Mouse (Mus musculus) lung, embryonic 15.5 days (tissue): Measurements from ENCODE around the gene Ankrd33b. TPM values are rescaled to one million over a fixed set of nuclear protein-coding genes. Genes with fewer than 3 reads are reported as not detected.

Source experiments
- ATAC-seq: fragments of 200-750 bp; cut with Nextera tagmentation; 2 replicates; pipeline ENCODE4 v1.8.0; 2017; ENCODE audit warnings: moderate number of reproducible peaks, borderline replicate concordance; ENCODE audit not compliant: low FRiP score, low TSS enrichment; ENCODE audit errors: extremely low read depth
- H3K27ac ChIP-seq: fragments of 300-500 bp; sonication (generic); 2 replicates; pipeline ENCODE4 v1.5.1; 2015; ENCODE audit warnings: moderate library complexity, mild to moderate bottlenecking, inconsistent platforms
- H3K27me3 ChIP-seq: fragments of 300-500 bp; sonication (generic); 2 replicates; pipeline ENCODE4 v1.6.1; 2015; ENCODE audit warnings: inconsistent platforms
- H3K36me3 ChIP-seq: fragments of 300-500 bp; sonication (generic); 2 replicates; pipeline ENCODE4 v1.6.1; 2015; ENCODE audit warnings: inconsistent platforms
- H3K4me1 ChIP-seq: fragments of 300-500 bp; sonication (generic); 2 replicates; pipeline ENCODE4 v1.6.1; 2015; ENCODE audit warnings: inconsistent platforms
- H3K4me2 ChIP-seq: fragments of 300-500 bp; sonication (generic); 2 replicates; pipeline ENCODE4 v1.6.1; 2015; ENCODE audit warnings: inconsistent platforms, mild to moderate bottlenecking, moderate library complexity
- H3K4me3 ChIP-seq: fragments of 300-500 bp; sonication (generic); 2 replicates; pipeline ENCODE4 v1.5.1; 2015; ENCODE audit warnings: mild to moderate bottlenecking, inconsistent platforms
- H3K9ac ChIP-seq: fragments of 300-500 bp; sonication (generic); 2 replicates; pipeline ENCODE4 v1.6.1; 2015; ENCODE audit warnings: inconsistent platforms
- H3K9me3 ChIP-seq: fragments of 300-500 bp; sonication (generic); 2 replicates; pipeline ENCODE4 v1.6.1; 2016; ENCODE audit warnings: inconsistent platforms
- WGBS: fragments of 180-500 bp; shearing (Covaris S2); methylation state at CpG from one replicate; pipeline ENCODE4 v1.1.7; 2015; 5-methylcytosine and 5-hydroxymethylcytosine counted together
- polyA plus RNA-seq: library from polyadenylated mRNA; unstranded; fragments of >200 nt; fragmentation: Nextera tagmentation; extraction: Ambion mirVana; gene quantifications from 2 replicates; pipeline ENCODE4 v1.2.1, GENCODE M21; 2015

Gene Ankrd33b
- polyA plus RNA-seq, 1 experiment from 2014 or later, result 5.3 TPM

- Histone ChIP-seq H3K27me3 (no peaks in the 10 kb centered on the region), H3K4me3 (no peak overlapping the region), H3K9me3 (no peaks in the 10 kb centered on the region), H3K9ac (no peak overlapping the region), H3K4me1 (no peaks in the 10 kb centered on the region), H3K36me3 (no peaks in the 10 kb centered on the region), H3K4me2 (no peak overlapping the region), H3K27ac (no peak overlapping the region)
- ATAC-seq, result no peak
- 79% methylated on average over 7 of the region's 7 CpGs for WGBS
These were observed 94.8 kb downstream of the Ankrd33b start for GRCm38 (mm10) chr15:31272695-31273094.

- Histone ChIP-seq H3K9me3 (no peaks in the 10 kb centered on the region), H3K27ac (no peak overlapping the region), H3K4me1 (no peaks in the 10 kb centered on the region), H3K36me3 (no peaks in the 10 kb centered on the region), H3K27me3 (no peaks in the 10 kb centered on the region), H3K4me3 (no peak overlapping the region), H3K4me2 (no peak overlapping the region), H3K9ac (no peak overlapping the region)
- WGBS, result 77% methylated on average over 4 of the region's 4 CpGs
- ATAC-seq, result no peak
These were observed 98.0 kb downstream of the Ankrd33b start for GRCm38 (mm10) chr15:31269558-31269957.

DNA sequence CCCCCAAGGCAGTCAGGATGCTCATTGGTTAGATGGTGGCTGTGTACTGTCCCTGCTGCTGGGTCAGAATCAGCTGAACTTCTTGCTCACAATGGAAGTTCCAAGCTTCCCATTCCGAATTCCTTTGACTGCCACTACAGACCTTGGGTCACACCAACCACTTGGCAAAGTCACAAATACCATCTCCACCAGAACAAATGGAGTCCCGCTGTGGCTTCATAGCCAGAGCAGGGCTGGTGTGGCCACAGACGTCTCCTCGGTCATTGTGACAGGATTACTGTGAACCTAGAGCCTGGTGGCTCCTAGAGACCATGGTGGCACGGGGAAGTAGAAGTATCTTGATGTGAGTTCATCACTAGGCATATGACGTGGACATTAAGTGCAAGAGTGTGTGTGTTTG is 99.4 kb downstream of the Ankrd33b start:
- Histone ChIP-seq H3K9ac (no peak overlapping the region), H3K4me1 (no peaks in the 10 kb centered on the region), H3K36me3 (no peaks in the 10 kb centered on the region), H3K4me3 (no peak overlapping the region), H3K9me3 (no peaks in the 10 kb centered on the region), H3K27ac (no peak overlapping the region), H3K27me3 (no peaks in the 10 kb centered on the region), H3K4me2 (no peak overlapping the region)
- WGBS, result 89% methylated on average over 6 of the region's 6 CpGs
- no peak for ATAC-seq

GRCm38 (mm10) chr15:31265845-31266244 is 101.7 kb downstream of the Ankrd33b start:
- no peaks in the 10 kb centered on the region for H3K27me3 ChIP-seq
- 87% methylated on average over 12 of the region's 12 CpGs for WGBS
- no peaks in the 10 kb centered on the region for H3K36me3 ChIP-seq
- no peak overlapping the region for H3K27ac ChIP-seq
- no peak overlapping the region for H3K9ac ChIP-seq
- H3K9me3 ChIP-seq, result no peaks in the 10 kb centered on the region
- H3K4me3 ChIP-seq, result no peak overlapping the region
- no peak for ATAC-seq
- H3K4me2 ChIP-seq, result no peak overlapping the region
- H3K4me1 ChIP-seq, result no peaks in the 10 kb centered on the region

- no peaks in the 10 kb centered on the region for H3K4me1 ChIP-seq
- ATAC-seq, result no peak
- 87% methylated on average over 8 of the region's 8 CpGs for WGBS
These were observed 102.1 kb downstream of the Ankrd33b start for GRCm38 (mm10) chr15:31265404-31265803.

DNA sequence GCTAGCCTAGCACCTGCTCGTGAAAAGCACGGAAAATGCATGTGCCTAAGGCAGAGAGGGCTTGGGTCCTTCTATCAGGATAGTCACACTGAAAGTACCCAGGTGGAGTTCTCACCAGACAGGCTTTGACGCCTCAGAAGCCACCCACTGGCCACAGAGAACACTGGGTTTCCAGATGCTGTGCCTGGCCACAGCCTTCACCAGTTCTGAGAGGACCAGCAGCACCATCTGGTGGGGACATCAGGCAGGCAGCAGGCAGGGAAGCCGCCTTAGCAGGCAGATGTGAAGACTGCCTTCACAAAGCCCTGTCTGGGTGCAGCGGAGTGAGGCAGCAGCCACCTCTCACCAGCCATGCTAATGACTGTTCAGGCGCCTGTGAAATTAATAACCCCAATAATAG is 102.7 kb downstream of the Ankrd33b start:
- Histone ChIP-seq H3K27ac (no peak overlapping the region), H3K4me3 (no peak overlapping the region), H3K9ac (no peak overlapping the region), H3K36me3 (no peaks in the 10 kb centered on the region), H3K4me1 (no peaks in the 10 kb centered on the region), H3K9me3 (no peaks in the 10 kb centered on the region), H3K27me3 (no peaks in the 10 kb centered on the region), H3K4me2 (no peak overlapping the region)
- WGBS, result 28% methylated on average over 6 of the region's 6 CpGs
- peak; percentile 63; the same call in 1 of the 2 replicates for ATAC-seq

More at GRCm38 (mm10) chr15:31265404-31265803, 102.1 kb downstream of the Ankrd33b start:
- H3K36me3 ChIP-seq, result no peaks in the 10 kb centered on the region
- no peak overlapping the region for H3K4me3 ChIP-seq
- H3K27ac ChIP-seq, result no peak overlapping the region
- no peaks in the 10 kb centered on the region for H3K27me3 ChIP-seq
- no peak overlapping the region for H3K4me2 ChIP-seq
- no peak overlapping the region for H3K9ac ChIP-seq
- H3K9me3 ChIP-seq, result no peaks in the 10 kb centered on the region

- Histone ChIP-seq H3K27me3 (no peaks in the 10 kb centered on the region), H3K4me1 (peaks cover 18% of the 10 kb centered on the region), H3K9me3 (no peaks in the 10 kb centered on the region), H3K27ac (no peak overlapping the region), H3K4me3 (no peak overlapping the region), H3K4me2 (no peak overlapping the region), H3K9ac (no peak overlapping the region), H3K36me3 (no peaks in the 10 kb centered on the region)
- 69% methylated on average over 9 of the region's 9 CpGs for WGBS
- ATAC-seq, result no peak
These were observed 105.2 kb downstream of the Ankrd33b start for GRCm38 (mm10) chr15:31262361-31262760.

GRCm38 (mm10) chr15:31261094-31261493 is 106.4 kb downstream of the Ankrd33b start:
- Histone ChIP-seq H3K36me3 (no peaks in the 10 kb centered on the region), H3K4me1 (peaks cover 30% of the 10 kb centered on the region), H3K4me3 (no peak overlapping the region), H3K27me3 (no peaks in the 10 kb centered on the region), H3K27ac (no peak overlapping the region), H3K9ac (no peak overlapping the region), H3K4me2 (no peak overlapping the region), H3K9me3 (no peaks in the 10 kb centered on the region)
- WGBS, result 58% methylated on average over 10 of the region's 10 CpGs
- no peak for ATAC-seq

DNA sequence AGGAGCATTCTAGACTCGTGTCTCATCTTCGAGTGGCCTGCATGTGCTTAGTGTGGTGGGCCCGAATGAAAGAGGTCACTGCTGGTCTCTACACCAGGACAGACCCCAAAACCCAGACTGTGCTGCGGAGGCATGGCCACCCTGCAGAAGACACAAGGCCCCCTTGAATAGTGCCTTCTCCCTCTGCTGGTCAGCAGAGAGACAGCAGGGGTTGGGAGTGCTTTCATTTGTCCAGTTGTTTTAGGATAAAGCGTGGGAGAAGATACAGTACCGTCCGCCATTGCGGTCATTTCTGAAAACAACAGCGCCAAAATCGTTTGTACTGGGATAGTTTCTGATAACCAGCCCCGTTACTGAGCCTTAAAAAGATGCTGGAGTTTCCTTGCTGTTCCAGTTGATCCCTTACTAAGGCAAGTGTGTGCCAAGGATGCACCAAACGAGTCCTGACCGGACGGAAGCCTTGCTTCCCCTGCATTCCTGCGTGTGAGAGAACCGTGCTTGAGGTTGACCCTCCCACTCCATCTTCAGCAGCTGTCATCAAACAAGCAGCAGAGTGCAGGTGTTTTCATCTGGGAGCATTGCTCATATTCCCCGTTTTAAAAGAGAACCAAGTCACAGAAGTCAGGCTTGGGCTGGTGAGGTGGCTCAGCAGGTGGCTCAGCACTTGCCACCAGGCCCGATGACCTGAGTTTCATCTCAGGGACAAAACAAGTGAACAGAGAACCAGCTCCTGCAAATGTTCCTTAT is 108.7 kb downstream of the Ankrd33b start:
- Histone ChIP-seq H3K4me1 (peaks cover 33% of the 10 kb centered on the region), H3K27ac (no peak overlapping the region), H3K4me3 (no peak overlapping the region), H3K27me3 (no peaks in the 10 kb centered on the region), H3K9me3 (no peaks in the 10 kb centered on the region), H3K4me2 (no peak overlapping the region), H3K9ac (no peak overlapping the region), H3K36me3 (no peaks in the 10 kb centered on the region)
- ATAC-seq, result no peak
- 70% methylated on average over 18 of the region's 18 CpGs for WGBS

DNA sequence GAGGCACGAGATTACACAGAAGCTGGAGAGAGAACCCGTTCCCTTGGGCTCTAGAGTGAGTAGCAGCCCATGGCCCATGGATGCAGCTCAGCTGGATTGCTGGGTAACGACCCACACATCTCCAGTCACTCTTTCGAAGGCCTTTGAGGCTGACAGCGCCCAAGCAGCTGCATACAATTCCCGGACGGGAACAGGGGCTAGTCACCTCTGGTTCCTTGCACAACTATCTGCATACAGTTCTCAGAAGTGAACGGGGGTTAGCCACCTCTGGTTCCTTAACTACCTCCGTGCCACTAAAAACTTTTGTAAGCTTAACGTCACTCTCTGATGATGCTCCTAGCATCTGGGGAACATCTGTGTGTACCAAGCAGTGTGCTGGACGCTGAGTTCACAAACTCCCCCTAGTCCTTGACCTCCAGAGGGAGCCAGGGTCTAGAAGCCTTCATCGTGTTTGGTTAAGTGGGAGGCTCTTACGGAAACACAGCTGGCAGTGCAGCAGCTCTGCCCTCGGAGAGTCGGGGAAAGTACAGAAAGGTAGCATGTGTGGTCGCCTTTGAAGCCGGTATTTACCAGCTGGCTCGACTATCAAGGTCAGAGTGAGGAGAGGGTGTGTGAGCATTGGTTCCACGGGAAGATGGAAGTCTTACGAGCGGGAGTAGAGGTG is 109.4 kb downstream of the Ankrd33b start:
- peaks cover 33% of the 10 kb centered on the region for H3K4me1 ChIP-seq
- peak overlapping the region; percentile 53; the same call in 1 of the 2 replicates for H3K27ac ChIP-seq
- no peaks in the 10 kb centered on the region for H3K27me3 ChIP-seq
- no peaks in the 10 kb centered on the region for H3K9me3 ChIP-seq
- no peak overlapping the region for H3K4me3 ChIP-seq
- no peaks in the 10 kb centered on the region for H3K36me3 ChIP-seq
- WGBS, result 40% methylated on average over 21 of the region's 21 CpGs
- ATAC-seq, result peak; percentile 37; the same call in 1 of the 2 replicates
- H3K9ac ChIP-seq, result no peak overlapping the region
- H3K4me2 ChIP-seq, result no peak overlapping the region

DNA sequence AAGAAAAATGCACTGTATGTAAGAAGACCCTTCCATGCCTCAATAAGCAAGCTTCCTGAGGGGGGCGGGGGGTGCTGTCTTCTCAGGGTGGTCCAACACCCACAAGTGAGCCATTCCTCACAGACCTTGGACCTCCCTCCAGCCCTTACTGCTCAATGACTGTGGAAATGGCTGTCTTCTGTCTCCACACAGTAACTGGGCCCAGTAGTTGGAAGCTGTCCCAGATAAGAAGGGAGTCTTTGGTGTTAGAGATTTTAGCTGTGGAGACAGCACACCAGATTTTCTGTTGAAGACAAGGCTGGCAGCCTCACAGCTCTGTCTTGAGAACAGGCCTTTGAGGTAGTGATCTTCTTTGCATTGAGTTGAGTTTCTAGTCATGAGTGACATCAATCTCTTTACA is 110.2 kb downstream of the Ankrd33b start:
- WGBS, result 72% methylated on average over 1 of the region's 1 CpGs
- Histone ChIP-seq H3K27me3 (no peaks in the 10 kb centered on the region), H3K4me3 (no peak overlapping the region), H3K36me3 (no peaks in the 10 kb centered on the region), H3K9ac (no peak overlapping the region), H3K4me2 (no peak overlapping the region), H3K9me3 (no peaks in the 10 kb centered on the region), H3K27ac (peak overlapping the region; percentile 53), H3K4me1 (peaks cover 33% of the 10 kb centered on the region)
- ATAC-seq, result peak; percentile 73; the same call in 1 of the 2 replicates

- no peak for ATAC-seq
- no peak overlapping the region for H3K4me3 ChIP-seq
- no peak overlapping the region for H3K27ac ChIP-seq
- H3K36me3 ChIP-seq, result no peaks in the 10 kb centered on the region
- H3K27me3 ChIP-seq, result no peaks in the 10 kb centered on the region
- peaks cover 33% of the 10 kb centered on the region for H3K4me1 ChIP-seq
- no peak overlapping the region for H3K9ac ChIP-seq
- WGBS, result 66% methylated on average over 6 of the region's 6 CpGs
- H3K9me3 ChIP-seq, result no peaks in the 10 kb centered on the region
- H3K4me2 ChIP-seq, result no peak overlapping the region
These were observed 111.8 kb downstream of the Ankrd33b start for GRCm38 (mm10) chr15:31255762-31256161.
